Mouse (Mus musculus) activated CD4-positive, CD25-positive, alpha-beta regulatory T cell, adult 4 months (primary cell): ENCODE measurements around the gene Atp2b1. TPM values are rescaled to one million over a fixed set of nuclear protein-coding genes. Genes with fewer than 3 reads are reported as not detected.
A peak's percentile ranks its signal among the peaks of the same experiment; 100 is the strongest.

Source experiments
- ATAC-seq: one replicate; pipeline ENCODE4 v1.8.0; 2017
- polyA plus RNA-seq, 2 experiments: library from polyadenylated mRNA; unstranded; fragments of 100-300 nt; shearing (Covaris generic); gene quantifications; one replicate each; pipeline ENCODE4 v1.2.1; 2017

Gene Atp2b1
- polyA plus RNA-seq, 2 experiments from 2014 or later, result 95.0 to 130 TPM

- ATAC-seq, result no peak
Measured at GRCm38 (mm10) chr10:98916011-98916780, 2.0 kb downstream of the Atp2b1 start.

DNA sequence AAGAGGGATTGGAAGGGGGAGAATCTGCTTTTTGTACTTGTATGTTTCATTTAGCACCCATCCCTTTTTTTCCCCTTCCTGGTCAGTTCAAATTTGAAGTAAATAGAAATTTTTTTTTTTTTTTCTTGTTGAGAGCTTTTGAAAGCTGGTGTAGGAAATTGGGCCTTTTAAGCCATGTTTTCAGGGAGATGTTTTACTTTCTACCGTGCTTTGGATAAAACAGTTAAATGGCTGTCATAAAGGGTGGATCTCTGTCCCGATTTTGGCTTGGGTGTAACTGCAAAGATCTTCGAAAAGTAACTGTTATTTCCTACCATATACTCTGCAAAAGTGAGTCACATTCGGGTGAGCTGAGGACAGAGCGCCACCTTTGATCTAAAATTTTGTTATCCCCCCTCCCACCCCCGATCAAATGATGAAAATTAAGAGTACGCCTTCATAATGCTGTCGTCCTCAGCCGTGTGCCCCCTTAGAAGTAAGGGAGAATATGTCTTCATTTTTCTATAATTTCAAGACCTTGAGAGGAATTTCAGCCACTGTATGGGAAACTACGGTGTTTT, 2.7 kb downstream of the Atp2b1 start:
- ATAC-seq, result no peak

DNA sequence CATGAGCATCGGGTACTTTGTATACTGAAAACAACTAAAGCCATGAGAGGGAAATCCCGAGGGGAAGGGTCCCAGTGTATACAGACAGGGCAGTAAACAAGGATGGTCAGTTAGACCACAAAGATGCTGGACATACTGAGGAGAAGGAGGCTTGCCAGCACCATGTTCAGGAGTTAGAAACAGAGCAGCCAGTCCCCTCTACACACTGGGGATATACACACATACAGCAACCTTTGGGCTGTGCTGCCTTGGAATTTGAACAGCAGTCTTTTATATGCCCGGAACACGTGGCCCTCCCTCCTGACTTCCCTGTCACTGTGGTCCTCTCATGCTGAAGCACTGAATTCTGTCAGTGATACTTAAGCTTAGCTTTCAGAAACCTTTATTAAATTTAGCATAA, 10.9 kb downstream of the Atp2b1 start:
- no peak for ATAC-seq

DNA sequence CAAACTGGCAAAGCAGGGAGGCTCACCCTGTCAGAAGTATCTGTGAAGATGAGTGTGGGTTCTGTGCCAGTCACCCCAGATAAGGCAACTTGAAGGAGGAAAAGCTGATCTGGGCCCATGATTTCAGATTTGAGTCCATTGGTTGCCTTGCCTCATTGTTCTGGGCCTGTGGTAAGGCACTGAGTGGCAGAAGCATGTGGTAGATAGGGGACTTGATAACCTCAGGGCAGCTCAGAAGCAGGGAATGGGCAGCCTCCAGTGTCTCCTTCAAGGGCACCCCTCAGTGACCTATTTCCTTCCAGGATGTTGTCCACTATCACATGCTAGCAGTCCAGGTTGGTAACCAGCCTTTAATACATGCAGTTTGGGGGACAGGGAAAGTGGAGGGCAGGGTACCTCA, 12.8 kb downstream of the Atp2b1 start:
- ATAC-seq, result peak; percentile 24

DNA sequence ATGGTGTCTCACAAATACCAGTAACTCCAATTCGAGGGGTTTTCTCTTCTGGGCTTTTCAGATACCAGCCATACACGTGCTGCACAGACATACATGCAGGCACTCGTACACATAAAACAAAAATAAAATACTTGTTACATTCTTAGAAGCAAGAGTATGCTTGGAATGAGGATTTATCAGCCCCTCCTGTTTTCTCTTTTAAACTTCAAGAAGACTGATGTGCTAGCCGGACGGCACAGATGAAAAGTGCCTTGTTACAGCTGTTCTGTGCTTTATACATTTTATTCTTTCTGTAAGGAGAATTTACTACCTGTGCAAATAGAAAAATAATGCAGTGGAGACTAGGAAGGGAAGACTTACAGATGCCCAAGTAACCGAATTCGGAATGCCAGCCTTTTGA, 15.2 kb downstream of the Atp2b1 start:
- no peak for ATAC-seq

DNA sequence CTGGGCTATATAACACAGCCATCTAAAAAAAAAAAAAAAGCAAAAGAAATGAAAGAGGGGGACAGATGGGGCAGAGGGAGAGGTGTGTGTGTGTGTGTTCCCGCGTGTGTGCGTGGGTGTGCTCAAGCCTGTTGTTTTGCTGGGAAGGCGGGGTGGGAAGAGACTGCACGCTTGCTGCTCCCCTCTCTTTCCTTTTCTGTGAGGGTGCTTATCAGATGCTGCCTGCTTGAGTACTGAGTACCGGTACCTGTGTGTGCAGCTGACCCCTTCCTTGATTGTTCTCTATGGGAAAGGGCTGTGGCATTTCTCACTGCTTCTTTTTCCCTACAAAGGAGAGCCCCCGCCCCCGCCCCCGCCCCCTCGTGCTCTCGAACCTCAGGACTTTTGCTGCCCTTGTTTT, 15.9 kb downstream of the Atp2b1 start:
- ATAC-seq, result no peak

DNA sequence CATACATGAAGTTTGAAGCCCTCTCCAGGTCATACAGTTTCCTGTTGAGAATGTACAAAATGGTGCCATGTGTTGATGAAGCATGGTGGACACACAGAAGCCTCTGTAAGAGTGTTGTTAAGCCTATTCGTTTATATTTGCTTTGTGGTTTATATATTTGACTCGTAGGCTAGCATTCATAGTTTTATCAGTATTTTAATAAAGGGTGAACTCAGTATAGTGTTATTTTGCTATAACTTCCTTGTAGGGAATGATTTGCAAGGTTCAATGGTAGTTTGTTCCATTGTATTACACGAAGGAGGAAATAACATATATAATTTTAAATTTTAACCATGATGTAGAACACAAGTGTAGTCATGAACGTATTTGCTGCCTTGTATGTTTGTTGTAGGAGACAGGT, 25.9 kb downstream of the Atp2b1 start:
- no peak for ATAC-seq

- ATAC-seq, result no peak
Measured at GRCm38 (mm10) chr10:98940799-98941198, 26.6 kb downstream of the Atp2b1 start.

DNA sequence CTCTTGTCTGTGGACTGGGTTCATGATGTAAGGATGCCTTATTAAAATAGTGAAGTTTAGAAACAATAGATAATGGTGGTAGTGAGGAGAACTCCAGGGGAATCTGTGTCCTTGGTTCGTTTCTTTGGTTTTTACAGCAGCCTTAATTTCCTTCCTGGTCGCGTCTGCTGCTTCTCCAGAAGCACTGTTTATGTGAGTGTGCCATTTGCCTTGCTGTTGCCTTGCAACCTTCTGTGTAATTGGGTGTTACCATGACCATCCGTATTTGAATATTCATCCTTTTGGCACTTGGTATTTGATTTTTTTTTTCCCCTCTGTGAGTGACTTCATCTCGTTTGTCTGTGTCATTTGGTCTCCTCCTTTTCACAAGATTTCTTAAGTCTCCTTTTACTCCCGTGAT, 27.8 kb downstream of the Atp2b1 start:
- no peak for ATAC-seq

GRCm38 (mm10) chr10:98942999-98943398, 28.8 kb downstream of the Atp2b1 start:
- ATAC-seq, result no peak

- no peak for ATAC-seq
Measured at GRCm38 (mm10) chr10:98943894-98944293, 29.7 kb downstream of the Atp2b1 start.

- ATAC-seq, result peak; percentile 57
Measured at GRCm38 (mm10) chr10:98946031-98946791, 32.0 kb downstream of the Atp2b1 start.

- ATAC-seq, result no peak
Measured at GRCm38 (mm10) chr10:98947206-98947605, 33.0 kb downstream of the Atp2b1 start.

DNA sequence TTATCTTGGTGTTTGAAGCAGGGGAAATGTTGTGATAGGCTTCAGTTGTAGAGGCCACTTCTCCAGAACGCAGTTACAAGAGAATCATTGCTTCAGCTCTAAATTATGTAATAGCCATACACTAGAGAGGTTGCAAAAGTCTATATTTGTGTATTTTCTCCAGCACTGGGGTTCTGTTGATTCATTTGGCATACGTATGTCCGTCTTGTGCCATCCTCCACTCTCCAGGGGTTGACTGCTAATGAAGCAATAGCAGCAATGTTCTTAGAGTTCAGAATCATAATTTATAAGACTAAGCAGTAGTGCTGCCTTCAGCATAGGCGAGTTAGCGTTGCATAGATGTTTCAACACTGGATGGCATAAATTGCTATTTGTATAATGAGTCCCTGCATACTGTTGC, 33.9 kb downstream of the Atp2b1 start:
- no peak for ATAC-seq

DNA sequence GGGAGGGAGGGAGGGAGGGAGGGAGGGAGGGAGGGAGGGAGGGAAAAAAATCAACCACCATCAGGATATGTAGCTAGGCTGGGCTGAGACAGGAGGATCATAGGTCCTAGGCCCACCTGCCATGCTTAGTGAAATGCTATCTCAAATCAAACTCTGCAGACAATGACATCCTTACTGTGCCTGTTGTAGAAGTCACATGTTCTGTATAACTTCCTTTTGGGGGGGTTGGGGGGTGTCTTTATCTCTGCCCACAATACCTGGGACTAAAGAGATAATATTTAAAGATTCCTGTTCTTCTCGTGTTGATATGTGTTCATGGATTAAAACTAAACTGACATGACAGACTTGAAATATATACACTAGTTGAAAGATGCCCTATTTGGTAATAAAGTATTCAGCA, 35.5 kb downstream of the Atp2b1 start:
- ATAC-seq, result no peak

DNA sequence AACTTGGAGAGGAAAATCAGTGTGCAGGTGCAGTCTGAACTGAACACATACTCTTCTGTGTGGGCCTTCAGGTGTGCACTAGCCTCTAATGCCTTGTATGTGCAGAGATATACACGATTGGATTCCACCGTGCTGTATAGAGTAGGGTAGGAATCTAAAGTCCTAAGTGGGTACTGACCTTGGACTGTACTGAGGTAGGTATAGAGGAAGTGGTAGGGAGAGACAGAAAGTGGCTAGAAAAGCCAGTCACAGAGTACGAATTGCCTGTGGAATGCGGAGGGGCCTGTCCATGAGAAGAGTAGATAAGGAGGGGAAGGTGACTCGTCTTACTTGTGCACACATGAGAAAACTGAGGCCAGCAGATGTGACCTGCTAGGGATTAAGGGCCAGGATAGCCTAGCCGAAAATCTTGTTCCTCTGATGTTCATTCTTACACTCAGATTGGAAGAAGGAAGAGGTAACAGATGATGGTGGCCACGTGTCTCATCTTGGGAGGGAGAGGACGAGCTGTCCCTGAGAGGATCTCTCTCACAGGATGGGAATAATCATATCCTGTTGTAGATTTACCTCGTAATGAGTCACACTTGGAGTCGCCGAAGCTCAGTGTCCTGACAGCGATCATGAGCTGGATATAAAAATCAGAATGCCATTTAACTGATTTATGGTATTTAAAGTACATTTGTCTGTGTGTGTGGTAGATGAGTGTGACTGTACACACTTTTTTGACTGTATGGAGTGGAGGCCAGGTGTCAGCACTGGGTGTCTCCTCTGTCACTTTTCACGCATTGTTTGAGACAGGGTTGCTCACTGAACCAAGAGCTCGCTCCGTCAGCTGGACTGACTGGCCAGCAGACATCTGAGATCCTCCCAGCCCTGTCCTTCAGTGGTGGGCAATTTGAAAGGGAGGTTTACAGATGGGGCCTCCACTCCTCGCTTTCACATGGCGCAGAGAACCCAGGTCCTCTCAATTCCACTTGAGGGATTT, 37.4 kb downstream of the Atp2b1 start:
- ATAC-seq, result no peak

GRCm38 (mm10) chr10:98954230-98954993, 40.2 kb downstream of the Atp2b1 start:
- ATAC-seq, result peak; percentile 66

DNA sequence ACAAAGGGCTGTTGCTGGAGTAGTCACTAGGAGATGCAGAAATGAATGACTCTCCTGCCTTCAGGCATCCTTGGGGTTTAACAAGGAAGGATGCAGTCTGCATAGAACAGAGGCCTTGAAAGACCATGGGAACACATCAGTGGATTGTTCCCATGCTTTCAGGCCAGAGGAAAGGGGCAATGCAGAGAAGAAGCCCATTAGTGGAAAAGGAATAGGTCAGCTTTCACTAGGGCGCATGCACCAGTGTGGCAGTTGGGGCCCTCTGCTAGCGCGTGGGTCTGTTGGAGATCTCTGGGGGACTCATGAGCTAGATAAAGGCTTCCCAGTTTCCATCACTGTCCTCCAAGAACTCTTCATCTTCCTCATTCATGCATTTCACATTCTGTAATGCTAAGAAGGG, 41.9 kb downstream of the Atp2b1 start:
- no peak for ATAC-seq

GRCm38 (mm10) chr10:98958752-98959151, 44.5 kb downstream of the Atp2b1 start:
- no peak for ATAC-seq

DNA sequence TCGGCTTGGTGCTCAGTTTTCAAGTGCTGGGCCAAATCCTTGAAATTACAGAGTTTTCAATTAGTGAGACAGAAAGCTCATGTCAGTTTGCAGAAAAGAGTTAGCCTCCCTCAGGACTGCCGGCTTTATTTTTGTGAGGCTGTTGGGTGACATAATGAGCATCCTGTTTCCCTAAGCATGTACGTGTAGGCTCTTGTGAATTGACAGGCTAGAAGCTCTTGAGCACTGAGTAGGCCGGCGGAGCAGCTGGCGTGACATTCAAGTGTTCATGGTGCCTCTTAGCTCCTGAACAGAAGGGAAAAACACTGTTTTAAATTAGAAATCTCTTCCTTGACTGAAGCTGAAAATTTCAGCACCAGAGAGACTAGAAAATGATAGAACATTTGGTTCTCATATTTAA, 45.2 kb downstream of the Atp2b1 start:
- peak; percentile 20 for ATAC-seq

- ATAC-seq, result no peak
Measured at GRCm38 (mm10) chr10:98960911-98961310, 46.7 kb downstream of the Atp2b1 start.

GRCm38 (mm10) chr10:98962092-98962491, 47.9 kb downstream of the Atp2b1 start:
- ATAC-seq, result peak; percentile 63
